Mouse (Mus musculus) lung, adult 2 months (tissue): ENCODE measurements around the gene Myl6.

Source experiments
- CTCF ChIP-seq: fragments of 200-500 bp; IDR thresholded peaks from 2 replicates; pipeline ENCODE4 v1.5.1; 2011; ENCODE audit warnings: mild to moderate bottlenecking, low read length, control low read depth; ENCODE audit not compliant: insufficient read depth
- POLR2A ChIP-seq: fragments of 200-500 bp; IDR thresholded peaks from 2 replicates; pipeline ENCODE4 v1.6.1; 2011; ENCODE audit warnings: low read depth, mild to moderate bottlenecking, control low read depth, low read length, borderline replicate concordance; ENCODE audit errors: extremely low read depth

- TF ChIP-seq CTCF (no peak), POLR2A (no peak)
These were observed 22.7 kb upstream of the Myl6 start for GRCm38 (mm10) chr10:128516677-128517076.
